Mouse (Mus musculus): ENCODE measurements around the gene Iqsec1.

Iqsec1 gene

GRCm38 (mm10) chr6:90754927-90755612 is 233.4 kb downstream of the Iqsec1 start:
- DNase-seq (ENCODE audit: low spot score) = no peak

- DNase-seq (ENCODE audit: low spot score) = peak; percentile 92
Measured at GRCm38 (mm10) chr6:90754093-90754492, 234.4 kb downstream of the Iqsec1 start.

- DNase-seq (ENCODE audit: low spot score) = peak; percentile 79
Measured at GRCm38 (mm10) chr6:90753656-90754055, 234.8 kb downstream of the Iqsec1 start.

- no peak for DNase-seq (ENCODE audit: low spot score)
Measured at GRCm38 (mm10) chr6:90751624-90752023, 236.9 kb downstream of the Iqsec1 start.

GRCm38 (mm10) chr6:90750091-90750490 is 238.4 kb downstream of the Iqsec1 start:
- DNase-seq (ENCODE audit: low spot score) = no peak

GRCm38 (mm10) chr6:90749414-90749937 is 239.0 kb downstream of the Iqsec1 start:
- DNase-seq (ENCODE audit: low spot score) = peak; percentile 64

GRCm38 (mm10) chr6:90748976-90749375 is 239.5 kb downstream of the Iqsec1 start:
- no peak for DNase-seq (ENCODE audit: low spot score)

- no peak for DNase-seq (ENCODE audit: low spot score)
Measured at GRCm38 (mm10) chr6:90746331-90746864, 242.1 kb downstream of the Iqsec1 start.

- DNase-seq (ENCODE audit: low spot score) = no peak
Measured at GRCm38 (mm10) chr6:90745401-90746198, 242.9 kb downstream of the Iqsec1 start.

- DNase-seq (ENCODE audit: low spot score) = no peak
Measured at GRCm38 (mm10) chr6:90742453-90742852, 246.0 kb downstream of the Iqsec1 start.

- no peak for DNase-seq (ENCODE audit: low spot score)
Measured at GRCm38 (mm10) chr6:90741717-90742116, 246.8 kb downstream of the Iqsec1 start.

- DNase-seq (ENCODE audit: low spot score) = no peak
Measured at GRCm38 (mm10) chr6:90741056-90741420, 247.4 kb downstream of the Iqsec1 start.

- peak; percentile 76 for DNase-seq (ENCODE audit: low spot score)
Measured at GRCm38 (mm10) chr6:90740348-90741055, 248.0 kb downstream of the Iqsec1 start.

GRCm38 (mm10) chr6:90737376-90737775 is 251.1 kb downstream of the Iqsec1 start:
- peak; percentile 96 for DNase-seq (ENCODE audit: low spot score)

- peak; percentile 67 for DNase-seq (ENCODE audit: low spot score)
Measured at GRCm38 (mm10) chr6:90736691-90737245, 251.7 kb downstream of the Iqsec1 start.

GRCm38 (mm10) chr6:90736074-90736672 is 252.3 kb downstream of the Iqsec1 start:
- peak; percentile 75 for DNase-seq (ENCODE audit: low spot score)

GRCm38 (mm10) chr6:90735396-90736036 is 253.0 kb downstream of the Iqsec1 start:
- DNase-seq (ENCODE audit: low spot score) = peak; percentile 41

- DNase-seq (ENCODE audit: low spot score) = peak; percentile 62
Measured at GRCm38 (mm10) chr6:90734806-90735205, 253.7 kb downstream of the Iqsec1 start.

GRCm38 (mm10) chr6:90731327-90731726 is 257.2 kb downstream of the Iqsec1 start:
- DNase-seq (ENCODE audit: low spot score) = peak; percentile 88

GRCm38 (mm10) chr6:90729829-90730228 is 258.7 kb downstream of the Iqsec1 start:
- peak; percentile 75 for DNase-seq (ENCODE audit: low spot score)

- peak; percentile 89 for DNase-seq (ENCODE audit: low spot score)
Measured at GRCm38 (mm10) chr6:90728491-90728931, 260.0 kb downstream of the Iqsec1 start.
